Mouse (Mus musculus) limb, embryonic 14.5 days (tissue): ENCODE data around the gene Slc25a36. TPM values are rescaled to one million over a fixed set of nuclear protein-coding genes. Genes with fewer than 3 reads are reported as not detected.

Experiments used
- ATAC-seq: fragments of 200-750 bp; cut with Nextera tagmentation; 2 replicates; pipeline ENCODE4 v1.8.0; 2017; ENCODE audit warnings: low read depth, moderate number of reproducible peaks, moderate TSS enrichment; ENCODE audit not compliant: low FRiP score
- DNase-seq: peaks from one replicate; pipeline ENCODE4 v3.0.0-alpha.2; 2015; ENCODE audit warnings: low spot score
- H3K27ac ChIP-seq: fragments of 300-500 bp; sonication (generic); replicated peaks from 2 replicates; pipeline ENCODE4 v1.5.1; 2014; ENCODE audit warnings: low read depth, mild to moderate bottlenecking, low read length, moderate library complexity, mixed read lengths
- H3K27me3 ChIP-seq: fragments of 300-500 bp; sonication (generic); 2 replicates; pipeline ENCODE4 v1.6.1; 2014; ENCODE audit warnings: low read length, mixed read lengths; ENCODE audit not compliant: control insufficient read depth, insufficient read depth
- H3K36me3 ChIP-seq: fragments of 300-500 bp; sonication (generic); 2 replicates; pipeline ENCODE4 v1.6.1; 2014; ENCODE audit warnings: mild to moderate bottlenecking, low read length, moderate library complexity, mixed read lengths; ENCODE audit not compliant: control insufficient read depth, insufficient read depth
- H3K4me1 ChIP-seq: fragments of 300-500 bp; sonication (generic); 2 replicates; pipeline ENCODE4 v1.6.1; 2014; ENCODE audit warnings: antibody characterized with exemption, low read length, mixed read lengths; ENCODE audit not compliant: control insufficient read depth, insufficient read depth
- H3K4me2 ChIP-seq: fragments of 300-500 bp; sonication (generic); replicated peaks from 2 replicates; pipeline ENCODE4 v1.6.1; 2014; ENCODE audit warnings: low read depth, mild to moderate bottlenecking, low read length, moderate library complexity; ENCODE audit not compliant: severe bottlenecking
- H3K4me3 ChIP-seq: fragments of 300-500 bp; sonication (generic); replicated peaks from 2 replicates; pipeline ENCODE4 v1.5.1; 2014; ENCODE audit warnings: low read length
- H3K9ac ChIP-seq: fragments of 300-500 bp; sonication (generic); 2 replicates; pipeline ENCODE4 v1.6.1; 2014; ENCODE audit warnings: mild to moderate bottlenecking, low read depth, low read length, moderate library complexity; ENCODE audit not compliant: severe bottlenecking
- H3K9me3 ChIP-seq: fragments of 300-500 bp; sonication (generic); 2 replicates; pipeline ENCODE4 v1.6.1; 2016; ENCODE audit warnings: low read length; ENCODE audit not compliant: control insufficient read depth
- POLR2A ChIP-seq: fragments of 200-500 bp; IDR thresholded peaks from 2 replicates; pipeline ENCODE4 v1.8.0; 2012; ENCODE audit warnings: inconsistent platforms, mild to moderate bottlenecking, moderate library complexity, borderline replicate concordance; ENCODE audit not compliant: insufficient read depth, insufficient read length; ENCODE audit errors: extremely low read depth
- WGBS: fragments of 180-500 bp; shearing (Covaris S2); extraction: QIAGEN DNeasy Blood & Tissue Kit; methylation state at CpG from one replicate; pipeline ENCODE4 v1.1.7; 2014; 5-methylcytosine and 5-hydroxymethylcytosine counted together
- polyA plus RNA-seq, 2 experiments: library from polyadenylated mRNA; depleted of rRNA in 1 of 2; stranded (reverse) in 1 of 2; unstranded in 1 of 2; fragments of >200 nt; fragmentation: Nextera tagmentation in 1 of 2; extraction: Ambion mirVana in 1 of 2; gene quantifications; 2 replicates each; pipeline versions ENCODE4 v1.2.1 to v1.2.3; 2012 to 2014

Slc25a36 gene
- polyA plus RNA-seq, 2 experiments = 89.4 to 127 TPM

DNA sequence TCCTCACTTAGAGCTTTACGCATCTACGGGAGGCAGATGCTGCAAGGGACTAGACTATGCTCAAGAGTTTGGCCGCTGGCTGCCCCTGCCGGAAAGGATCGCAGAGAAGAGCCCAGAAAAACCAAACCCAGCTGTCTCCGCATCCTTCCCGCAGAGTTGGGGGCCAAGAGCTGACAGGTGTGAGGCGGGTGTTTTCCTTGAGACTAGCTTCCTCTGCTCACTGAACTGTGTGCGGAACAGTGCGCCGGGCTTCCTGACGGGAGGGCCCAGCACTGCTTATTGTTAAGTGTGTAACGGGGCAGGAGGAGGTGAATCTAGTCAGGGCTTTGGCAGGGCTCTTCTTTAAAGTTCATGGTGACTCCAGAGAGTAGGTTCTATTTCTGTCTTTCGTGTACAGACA lies 55.1 kb downstream of the Slc25a36 start:
- Histone ChIP-seq H3K27ac (no peak overlapping the region), H3K4me3 (no peak overlapping the region), H3K4me2 (no peak overlapping the region), H3K9me3 (no peaks in the 10 kb centered on the region), H3K36me3 (no peaks in the 10 kb centered on the region), H3K27me3 (no peaks in the 10 kb centered on the region), H3K9ac (no peak overlapping the region), H3K4me1 (peaks cover 8% of the 10 kb centered on the region; the same call in 1 of the 2 replicates)
- WGBS = 63% methylated on average over 14 of the region's 14 CpGs
- no peak for DNase-seq
- TF ChIP-seq POLR2A = no peak
- peak; percentile 70 for ATAC-seq

GRCm38 (mm10) chr9:97051176-97051575 lies 59.8 kb downstream of the Slc25a36 start:
- Histone ChIP-seq H3K9me3 (no peaks in the 10 kb centered on the region), H3K36me3 (no peaks in the 10 kb centered on the region), H3K4me1 (0 out of 2 replicates have a peak, but pooled peaks cover 3% of the 10 kb centered on the region), H3K4me3 (no peak overlapping the region), H3K27me3 (no peaks in the 10 kb centered on the region), H3K27ac (no peak overlapping the region), H3K4me2 (no peak overlapping the region), H3K9ac (no peak overlapping the region)
- peak; percentile 57; the same call in 1 of the 2 replicates for ATAC-seq
- TF ChIP-seq POLR2A = no peak
- peak; percentile 75 for DNase-seq
- WGBS = 41% methylated on average over 8 of the region's 8 CpGs

GRCm38 (mm10) chr9:97046240-97046639 lies 64.7 kb downstream of the Slc25a36 start:
- Histone ChIP-seq H3K27ac (no peak overlapping the region), H3K9me3 (no peaks in the 10 kb centered on the region), H3K9ac (no peak overlapping the region), H3K27me3 (no peaks in the 10 kb centered on the region), H3K4me1 (0 out of 2 replicates have a peak, but pooled peaks cover 2% of the 10 kb centered on the region), H3K36me3 (no peaks in the 10 kb centered on the region), H3K4me2 (no peak overlapping the region), H3K4me3 (no peak overlapping the region)
- WGBS = 75% methylated on average over 4 of the region's 4 CpGs
- DNase-seq = no peak
- no peak for ATAC-seq
- TF ChIP-seq POLR2A = no peak

DNA sequence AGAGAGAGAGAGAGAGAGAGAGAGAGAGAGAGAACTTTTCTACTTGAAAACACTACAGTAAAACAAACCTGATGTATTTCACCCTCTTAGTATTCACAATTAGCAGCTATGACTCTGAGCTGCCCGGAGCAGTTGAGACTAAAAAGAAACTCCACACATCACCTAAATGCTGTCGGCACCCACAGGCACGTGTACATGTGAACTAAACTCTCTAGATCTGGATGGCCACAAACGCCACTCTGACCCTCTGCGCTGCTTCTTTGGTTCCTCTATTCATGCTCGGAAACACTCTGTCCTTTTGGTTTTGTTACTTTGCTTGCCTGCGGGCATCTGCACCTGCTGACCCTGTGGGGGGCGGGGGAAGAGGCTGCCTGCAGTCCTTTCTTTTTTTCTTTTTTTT lies 69.3 kb downstream of the Slc25a36 start:
- H3K36me3 ChIP-seq = no peaks in the 10 kb centered on the region
- no peaks in the 10 kb centered on the region for H3K9me3 ChIP-seq
- no peak overlapping the region for H3K27ac ChIP-seq
- TF ChIP-seq POLR2A = no peak
- H3K4me3 ChIP-seq = no peak overlapping the region
- no peaks in the 10 kb centered on the region for H3K4me1 ChIP-seq
- no peaks in the 10 kb centered on the region for H3K27me3 ChIP-seq
- no peak for DNase-seq
- no peak for ATAC-seq
- no peak overlapping the region for H3K9ac ChIP-seq
- WGBS = 77% methylated on average over 8 of the region's 8 CpGs
- no peak overlapping the region for H3K4me2 ChIP-seq

- Histone ChIP-seq H3K4me1 (no peaks in the 10 kb centered on the region), H3K9me3 (no peaks in the 10 kb centered on the region), H3K4me3 (no peak overlapping the region), H3K27ac (no peak overlapping the region), H3K4me2 (no peak overlapping the region), H3K9ac (no peak overlapping the region), H3K36me3 (no peaks in the 10 kb centered on the region), H3K27me3 (no peaks in the 10 kb centered on the region)
- ATAC-seq (no peak), DNase-seq (no peak)
- no peak for TF ChIP-seq POLR2A
- 77% methylated on average over 3 of the region's 3 CpGs for WGBS
Measured at GRCm38 (mm10) chr9:97038010-97038409, 72.9 kb downstream of the Slc25a36 start.

DNA sequence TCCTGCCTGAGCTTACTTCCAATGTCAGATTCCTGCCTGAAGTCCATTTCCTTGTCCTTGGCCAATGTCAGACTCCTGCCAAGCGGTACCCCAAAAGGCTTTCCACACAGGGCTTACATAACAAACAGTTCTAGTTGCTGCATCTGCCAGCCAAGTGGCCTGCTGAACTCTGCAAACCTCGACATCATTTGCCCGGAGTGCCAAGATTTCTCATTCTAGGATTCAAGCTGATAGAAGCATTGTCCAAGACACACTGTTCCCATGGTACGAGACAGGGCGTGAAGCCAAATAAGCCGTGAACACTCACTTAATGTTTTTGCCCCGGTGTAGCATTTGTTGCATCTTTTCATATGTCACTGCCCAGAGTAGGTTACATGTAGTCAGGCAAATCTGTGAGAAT lies 74.3 kb downstream of the Slc25a36 start:
- no peaks in the 10 kb centered on the region for H3K27me3 ChIP-seq
- no peak overlapping the region for H3K27ac ChIP-seq
- H3K36me3 ChIP-seq = no peaks in the 10 kb centered on the region
- DNase-seq (peak; percentile 8), ATAC-seq (no peak)
- no peak overlapping the region for H3K9ac ChIP-seq
- H3K4me1 ChIP-seq = no peaks in the 10 kb centered on the region
- no peaks in the 10 kb centered on the region for H3K9me3 ChIP-seq
- WGBS = 83% methylated on average over 7 of the region's 7 CpGs
- no peak overlapping the region for H3K4me2 ChIP-seq
- no peak for TF ChIP-seq POLR2A
- H3K4me3 ChIP-seq = no peak overlapping the region
